Mouse (Mus musculus) testis, adult 2 months (tissue): ENCODE measurements around the gene Naga.

ENCODE experiments used
- CTCF ChIP-seq: fragments of 200-500 bp; IDR thresholded peaks from 2 replicates; pipeline ENCODE4 v1.5.1; 2012; ENCODE audit warnings: low read depth, mild to moderate bottlenecking, inconsistent platforms, low read length, moderate library complexity; ENCODE audit not compliant: control insufficient read depth, insufficient read depth, insufficient replicate concordance
- POLR2A ChIP-seq: fragments of 200-500 bp; IDR thresholded peaks from 2 replicates; pipeline ENCODE4 v1.6.1; 2012; ENCODE audit warnings: low read depth, mild to moderate bottlenecking, inconsistent platforms, low read length, moderate library complexity; ENCODE audit not compliant: control insufficient read depth

DNA sequence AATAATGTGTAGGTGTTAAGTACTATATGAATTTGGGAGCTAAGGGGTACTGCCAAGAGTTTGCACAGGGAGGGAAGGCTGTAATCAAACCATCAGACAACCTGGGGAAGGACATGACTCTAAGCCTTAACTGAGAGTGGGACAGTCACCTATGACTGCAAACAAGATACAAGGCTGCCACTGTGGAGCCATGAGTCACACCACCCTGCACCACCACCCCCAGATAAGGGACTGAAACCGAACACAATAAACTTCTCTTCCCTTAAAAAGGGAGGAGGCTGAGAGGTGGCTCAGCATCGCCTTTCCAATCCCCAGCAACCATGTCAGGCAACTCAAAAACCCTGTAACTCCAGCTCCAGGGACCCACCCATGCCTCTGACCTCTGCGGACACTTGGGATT lies 12.8 kb upstream of the Naga start:
- TF ChIP-seq CTCF: no peak
- TF ChIP-seq POLR2A: no peak
